Mouse (Mus musculus): ENCODE results near the gene Olfr1040.
"Not testable (repeated sequence)": the region's sequence is repeated elsewhere in the genome, so short reads cannot be mapped to it uniquely, and the experiment has no call there.

Olfr1040 gene

GRCm38 (mm10) chr2:86146632-86147031, at the start of gene Olfr1040:
Gene Olfr1040, minus strand, starts transcription at chr2:86146732.
- DNase-seq (ENCODE audit: low spot score in 2 of 2) = no peak

- no peak for DNase-seq (ENCODE audit: low spot score in 2 of 2)
Measured at GRCm38 (mm10) chr2:86195863-86196262, 49.3 kb upstream of the Olfr1040 start.

- no peak for DNase-seq (ENCODE audit: low spot score in 2 of 2)
Measured at GRCm38 (mm10) chr2:86185583-86185982, 39.1 kb upstream of the Olfr1040 start, which contains the start of gene Olfr52. Gene Olfr52, minus strand, starts transcription at chr2:86185683.

- DNase-seq (ENCODE audit: low spot score in 2 of 2) = no peak
Measured at GRCm38 (mm10) chr2:86179950-86180349, 33.4 kb upstream of the Olfr1040 start.

GRCm38 (mm10) chr2:86177720-86178119, 31.2 kb upstream of the Olfr1040 start, which contains the start of gene Olfr1044:
Gene Olfr1044, minus strand, starts transcription at chr2:86177820.
- no peak for DNase-seq (ENCODE audit: low spot score in 2 of 2)

- DNase-seq (ENCODE audit: low spot score in 2 of 2) = not testable (repeated sequence)
Measured at GRCm38 (mm10) chr2:86175422-86175821, 28.9 kb upstream of the Olfr1040 start.

- DNase-seq (ENCODE audit: low spot score in 2 of 2) = no peak
Measured at GRCm38 (mm10) chr2:86167422-86167821, 20.9 kb upstream of the Olfr1040 start, which contains the start of gene Olfr1043. Gene Olfr1043, minus strand, starts transcription at chr2:86167522.

GRCm38 (mm10) chr2:86161738-86162137, 15.2 kb upstream of the Olfr1040 start, which contains the start of gene Olfr1042:
Gene Olfr1042, minus strand, starts transcription at chr2:86161838.
- DNase-seq (ENCODE audit: low spot score in 2 of 2) = no peak

- DNase-seq (ENCODE audit: low spot score in 2 of 2) = no peak
Measured at GRCm38 (mm10) chr2:86135828-86136227, 10.7 kb downstream of the Olfr1040 start, which contains the start of gene Olfr1039. Gene Olfr1039, minus strand, starts transcription at chr2:86135928.

Data from left cerebral cortex, adult 9 months (tissue).